Mouse (Mus musculus) neutrophil, adult 5-6 weeks (primary cell): ENCODE measurements around the gene Agfg1. TPM values are rescaled to one million over a fixed set of nuclear protein-coding genes. Genes with fewer than 3 reads are reported as not detected.
"Not testable (repeated sequence)": the region's sequence is repeated elsewhere in the genome, so short reads cannot be mapped to it uniquely, and the experiment has no call there.

Experiments
- ATAC-seq: fragments of 151-379, 151-347 bp; 2 replicates; pipeline ENCODE4 v1.8.0; 2017; ENCODE audit warnings: mild to moderate bottlenecking, moderate TSS enrichment; ENCODE audit not compliant: insufficient number of reproducible peaks, poor library complexity, low FRiP score, severe bottlenecking; ENCODE audit errors: extremely low read depth
- total RNA-seq: library from RNA; stranded (forward); fragments of 200-1000 nt; gene quantifications from 2 replicates; pipeline ENCODE4 v1.2.3, GENCODE M21; 2017

Agfg1 gene
- total RNA-seq, 1 experiment from 2014 or later: 59.5 TPM

DNA sequence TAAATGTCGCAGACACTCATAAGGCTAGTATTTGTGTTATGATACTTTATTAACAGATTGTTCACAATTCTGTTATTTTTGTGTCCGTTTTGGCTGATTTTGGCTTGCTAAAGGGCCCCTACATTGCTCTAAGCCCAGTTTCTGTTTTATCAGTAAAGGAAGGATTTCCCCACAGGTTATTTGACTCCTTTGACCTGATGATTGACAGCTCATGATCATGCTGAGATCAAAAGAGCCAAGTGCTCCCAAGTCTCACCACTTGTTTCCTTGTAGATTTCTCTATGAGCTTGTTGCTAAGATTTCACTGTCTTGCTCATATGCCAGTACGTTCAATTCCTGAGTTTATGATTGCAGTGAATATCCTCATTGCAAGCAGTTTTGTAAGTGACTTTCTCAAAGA lies 30.9 kb downstream of the Agfg1 start:
- ATAC-seq: no peak

GRCm38 (mm10) chr1:82879172-82879571 lies 39.9 kb downstream of the Agfg1 start:
- no peak for ATAC-seq

- ATAC-seq: no peak
Observed at GRCm38 (mm10) chr1:82880196-82880595, 40.9 kb downstream of the Agfg1 start.

- ATAC-seq: no peak
Observed at GRCm38 (mm10) chr1:82893269-82893668, 54.0 kb downstream of the Agfg1 start.

- no peak for ATAC-seq
Observed at GRCm38 (mm10) chr1:82900567-82900966, 61.3 kb downstream of the Agfg1 start.

DNA sequence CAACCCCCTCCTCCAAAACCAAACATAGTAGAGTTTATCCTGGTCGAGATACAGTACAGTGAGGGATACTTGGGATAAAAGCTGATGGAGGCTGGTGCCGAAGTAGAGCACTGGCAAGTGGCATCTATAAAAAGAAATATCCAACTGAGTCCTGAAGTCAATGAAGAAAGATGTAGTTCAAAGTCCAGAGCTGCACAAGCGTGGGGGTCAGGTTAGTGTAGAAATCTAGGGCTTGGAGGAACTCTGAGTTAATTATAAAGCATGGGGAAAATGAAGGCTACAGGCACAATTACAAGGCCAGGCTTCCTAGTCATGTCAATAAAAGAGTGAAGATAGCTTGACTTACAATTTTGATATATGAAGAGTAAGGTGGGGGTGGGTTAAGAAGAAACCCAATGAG lies 61.9 kb downstream of the Agfg1 start:
- no peak for ATAC-seq

- no peak for ATAC-seq
Observed at GRCm38 (mm10) chr1:82905886-82906285, 66.6 kb downstream of the Agfg1 start.

DNA sequence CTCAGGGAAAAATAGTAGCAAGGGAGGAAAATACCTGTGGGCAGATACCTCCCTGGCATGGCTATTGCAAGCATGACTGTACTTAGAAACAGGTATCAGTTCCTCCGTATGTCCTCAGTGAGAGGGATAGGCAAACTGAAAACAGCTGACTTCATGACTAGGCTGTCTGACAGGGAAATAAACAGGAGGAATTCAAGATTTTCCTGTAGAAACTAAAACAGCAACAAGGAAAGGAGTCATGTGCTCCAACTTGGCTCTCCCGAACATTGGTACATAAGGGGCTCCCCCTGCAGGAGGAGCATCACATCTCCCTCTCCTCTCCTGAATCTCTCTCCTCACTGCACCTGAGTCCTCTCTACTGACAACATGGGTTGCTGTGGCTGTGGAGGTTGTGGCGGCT lies 73.7 kb downstream of the Agfg1 start, which contains the start of gene A030005L19Rik:
Gene A030005L19Rik, plus strand, starts transcription at position 301 of the 400 bp plus-strand sequence.
- no peak for ATAC-seq

- not testable (repeated sequence) for ATAC-seq
Observed at GRCm38 (mm10) chr1:82913434-82913833, 74.2 kb downstream of the Agfg1 start.

DNA sequence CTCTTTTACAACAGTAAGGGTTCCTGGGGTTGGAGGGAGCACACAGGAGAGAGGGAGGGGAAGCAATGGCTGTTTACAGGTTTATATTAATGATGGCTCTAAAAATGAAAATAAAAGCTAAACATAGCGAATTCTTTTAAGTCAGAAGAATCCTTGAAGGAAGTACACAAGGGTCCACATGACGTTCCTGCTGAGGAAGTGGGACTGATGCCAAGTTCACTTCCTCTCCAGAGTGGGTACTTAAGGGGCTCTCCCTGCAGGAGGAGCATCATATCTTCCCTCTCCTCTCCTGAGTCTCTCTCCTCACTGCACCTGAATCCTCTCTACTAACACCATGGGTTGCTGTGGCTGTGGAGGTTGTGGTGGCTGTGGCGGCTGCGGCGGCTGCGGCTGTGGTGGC lies 85.4 kb downstream of the Agfg1 start, which contains the start of gene A030014E15Rik:
Gene A030014E15Rik, plus strand, starts transcription at position 268 of the 400 bp plus-strand sequence.
- ATAC-seq: no peak

DNA sequence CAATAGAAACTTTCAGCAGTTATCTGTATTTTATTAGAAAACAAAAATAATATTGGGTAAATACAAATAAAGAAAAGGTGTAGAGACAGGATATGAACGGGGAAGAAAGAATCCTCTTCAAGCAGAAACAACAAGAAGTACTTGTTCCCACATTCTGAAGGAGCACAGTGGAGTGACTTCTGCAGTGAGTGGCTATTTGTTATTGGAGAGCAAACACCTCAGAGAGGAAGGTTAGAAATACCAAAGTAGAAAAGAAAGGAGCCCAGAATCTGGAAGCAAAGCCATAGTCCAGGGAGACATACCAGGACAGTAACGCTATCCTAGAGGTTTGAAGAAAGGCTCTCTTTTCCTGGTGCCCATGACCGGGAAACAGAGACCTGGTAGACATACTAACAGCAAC lies 91.3 kb downstream of the Agfg1 start:
- ATAC-seq: not testable (repeated sequence)

DNA sequence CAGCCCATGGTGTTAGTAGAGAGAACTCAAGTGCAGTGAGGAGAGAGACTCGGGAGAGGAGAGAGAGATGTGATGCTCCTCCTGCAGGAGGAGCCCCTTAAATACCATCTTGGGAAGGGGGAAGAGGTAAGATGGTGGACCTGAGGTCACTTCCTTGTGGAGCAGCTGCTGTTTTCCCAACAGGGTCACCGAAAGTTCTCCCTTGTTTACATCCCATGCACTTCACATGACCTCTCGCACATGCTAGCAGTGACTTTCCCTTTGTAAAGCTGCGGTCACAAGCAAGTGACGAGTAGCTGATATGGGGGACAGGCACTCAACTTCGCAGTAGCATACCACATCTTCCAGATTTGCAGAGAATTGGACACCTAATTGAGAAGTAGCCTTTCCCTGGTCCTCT lies 92.0 kb downstream of the Agfg1 start, which contains the start of gene Gm6217:
Gene Gm6217, minus strand, starts transcription at position 74 of the 400 bp plus-strand sequence.
- ATAC-seq: not testable (repeated sequence)

GRCm38 (mm10) chr1:82938666-82939065 lies 99.4 kb downstream of the Agfg1 start:
- ATAC-seq: no peak

- not testable (repeated sequence) for ATAC-seq
Observed at GRCm38 (mm10) chr1:82942505-82942904, 103.2 kb downstream of the Agfg1 start.

DNA sequence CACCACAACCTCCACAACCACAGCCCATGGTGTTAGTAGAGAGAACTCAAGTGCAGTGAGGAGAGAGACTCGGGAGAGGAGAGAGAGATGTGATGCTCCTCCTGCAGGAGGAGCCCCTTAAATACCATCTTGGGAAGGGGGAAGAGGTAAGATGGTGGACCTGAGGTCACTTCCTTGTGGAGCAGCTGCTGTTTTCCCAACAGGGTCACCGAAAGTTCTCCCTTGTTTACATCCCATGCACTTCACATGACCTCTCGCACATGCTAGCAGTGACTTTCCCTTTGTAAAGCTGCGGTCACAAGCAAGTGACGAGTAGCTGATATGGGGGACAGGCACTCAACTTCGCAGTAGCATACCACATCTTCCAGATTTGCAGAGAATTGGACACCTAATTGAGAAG lies 104.0 kb downstream of the Agfg1 start, which contains the start of gene A030003K21Rik:
Gene A030003K21Rik, minus strand, starts transcription at position 94 of the 400 bp plus-strand sequence.
- not testable (repeated sequence) for ATAC-seq

DNA sequence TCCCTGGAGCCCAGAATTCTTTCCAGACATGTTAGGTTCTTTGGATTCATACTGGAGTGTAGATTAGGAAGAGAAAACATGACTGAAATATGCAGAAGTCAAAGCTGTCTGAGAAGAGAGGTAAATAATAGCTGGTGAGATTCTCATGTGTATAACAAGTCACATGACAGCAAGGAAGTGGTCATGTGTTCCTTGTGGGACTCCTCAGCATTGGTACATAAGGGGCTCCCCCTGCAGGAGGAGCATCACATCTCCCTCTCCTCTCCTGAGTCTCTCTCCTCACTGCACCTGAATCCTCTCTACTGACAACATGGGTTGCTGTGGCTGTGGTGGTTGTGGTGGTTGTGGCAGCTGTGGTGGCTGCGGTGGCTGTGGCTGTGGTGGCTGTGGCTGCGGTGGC lies 106.7 kb downstream of the Agfg1 start:
- not testable (repeated sequence) for ATAC-seq

- no peak for ATAC-seq
Observed at GRCm38 (mm10) chr1:82948601-82949000, 109.3 kb downstream of the Agfg1 start.
